Mouse (Mus musculus): ENCODE results near the gene Mical1.

GRCm38 (mm10) chr10:41482446-41482845 lies 6.3 kb downstream of the Mical1 start:
- no peak for TF ChIP-seq POLR2A (IDR thresholded peaks at IDR 0.05; ENCODE audit: control insufficient read depth in 1 of 2, insufficient read depth in 1 of 2, low read depth in 1 of 2, low read length in 2 of 2, poor library complexity in 1 of 2)
- no peak for TF ChIP-seq MAX (IDR thresholded peaks at IDR 0.05; ENCODE audit: low read length)
- no peak for TF ChIP-seq CTCF (IDR thresholded peaks at IDR 0.05 in 2 of 3, conservative IDR thresholded peaks at IDR 0.05 in 1 of 3; ENCODE audit: control insufficient read depth in 1 of 3, insufficient read depth in 1 of 3, low read depth in 2 of 3, low read length in 3 of 3, poor library complexity in 1 of 3, severe bottlenecking in 1 of 3)
- no peak for TF ChIP-seq USF1 (IDR thresholded peaks at IDR 0.05; ENCODE audit: low read depth, low read length)
- no peak for TF ChIP-seq MYC (IDR thresholded peaks at IDR 0.05; ENCODE audit: low read depth, low read length)
- no peak for TF ChIP-seq SMC3 (IDR thresholded peaks at IDR 0.05; ENCODE audit: low read depth, low read length)
- no peak for TF ChIP-seq ETS1 (IDR thresholded peaks at IDR 0.05; ENCODE audit: low read depth, low read length)
- no peak for TF ChIP-seq E2F4 (IDR thresholded peaks at IDR 0.05; ENCODE audit: borderline replicate concordance, low read depth, low read length)
- no peak for TF ChIP-seq MAFK (IDR thresholded peaks at IDR 0.05; ENCODE audit: borderline replicate concordance, low read depth, low read length)
- no peak for TF ChIP-seq UBTF (IDR thresholded peaks at IDR 0.05; ENCODE audit: borderline replicate concordance, insufficient read depth, low read depth, low read length)
